Mouse (Mus musculus) gastrocnemius, postnatal 14 days (tissue): ENCODE results near the gene Zranb1. TPM values are rescaled to one million over a fixed set of nuclear protein-coding genes. Genes with fewer than 3 reads are reported as not detected.

Experiments
- DNase-seq: peaks from one replicate; pipeline ENCODE4 v3.0.0; 2021; ENCODE audit warnings: mixed read lengths
- intact Hi-C: fragments of 180-260 bp; cut with DNase I; formaldehyde crosslinking; loops from one replicate; pipeline ENCODE4 v1.15.1; 2025; ENCODE audit warnings: low total_unique reads
- long read RNA-seq, 2 experiments: library from polyadenylated mRNA; stranded (forward); transcript quantifications; one replicate each; pipeline ENCODE4 v2.0.0; 2021
- total RNA-seq, 2 experiments: library from RNA; stranded (reverse); gene quantifications; 2 replicates each; pipeline ENCODE4 v1.2.3; 2021

Zranb1 gene
- 10 to 100 TPM; 29.7 to 37.1 TPM for total RNA-seq
- long read RNA-seq, experiment 1, full-length matches to known transcripts, result 30 of 43 reads
- long read RNA-seq, experiment 1, partial matches to known transcripts, result 3 of 43 reads
- long read RNA-seq, experiment 1, other reads (novel, unspliced or antisense), result 10 of 43 reads
- long read RNA-seq, experiment 2, full-length matches to known transcripts, result 35 of 50 reads
- long read RNA-seq, experiment 2, partial matches to known transcripts, result 3 of 50 reads
- long read RNA-seq, experiment 2, other reads (novel, unspliced or antisense), result 12 of 50 reads

- intact Hi-C loops, result loop anchor here (5.0 kb wide), 1 partner anchor 71 kb away; no protein-coding TSS in a partner anchor
- DNase-seq, result peak; percentile 98
Observed at GRCm38 (mm10) chr7:132930850-132931559, at the start of gene Zranb1. Zranb1 (plus strand) TSS chr7:132931142.

GRCm38 (mm10) chr7:132882343-132882742 lies 48.6 kb upstream of the Zranb1 start:
- DNase-seq, result no peak
- intact Hi-C loops, result no loop called here

GRCm38 (mm10) chr7:132884031-132884430 lies 46.9 kb upstream of the Zranb1 start:
- no peak for DNase-seq
- intact Hi-C loops, result no loop called here

- intact Hi-C loops, result no loop called here
- DNase-seq, result no peak
Observed at GRCm38 (mm10) chr7:132887019-132887804, 43.7 kb upstream of the Zranb1 start.

GRCm38 (mm10) chr7:132888052-132888451 lies 42.9 kb upstream of the Zranb1 start:
- intact Hi-C loops, result no loop called here
- no peak for DNase-seq

GRCm38 (mm10) chr7:132888518-132889249 lies 42.3 kb upstream of the Zranb1 start:
- no peak for DNase-seq
- intact Hi-C loops, result no loop called here

- DNase-seq, result no peak
- intact Hi-C loops, result loop anchor here (10.0 kb wide), 1 partner anchor 235 kb away; no protein-coding TSS in a partner anchor
Observed at GRCm38 (mm10) chr7:132889691-132890090, 41.3 kb upstream of the Zranb1 start.

GRCm38 (mm10) chr7:132890201-132890600 lies 40.7 kb upstream of the Zranb1 start:
- intact Hi-C loops, result loop anchor here (10.0 kb wide), 1 partner anchor 235 kb away; no protein-coding TSS in a partner anchor
- no peak for DNase-seq

- DNase-seq, result no peak
- intact Hi-C loops, result loop anchor here (10.0 kb wide), 1 partner anchor 237 kb away; no protein-coding TSS in a partner anchor
Observed at GRCm38 (mm10) chr7:132891561-132892310, 39.2 kb upstream of the Zranb1 start.

- intact Hi-C loops, result loop anchor here (10.0 kb wide), 1 partner anchor 237 kb away; no protein-coding TSS in a partner anchor
- DNase-seq, result no peak
Observed at GRCm38 (mm10) chr7:132892311-132892661, 38.7 kb upstream of the Zranb1 start.

GRCm38 (mm10) chr7:132892806-132893205 lies 38.1 kb upstream of the Zranb1 start:
- intact Hi-C loops, result loop anchor here (10.0 kb wide), 1 partner anchor 238 kb away; no protein-coding TSS in a partner anchor
- DNase-seq, result no peak

- intact Hi-C loops, result loop anchor here (10.0 kb wide), 1 partner anchor 239 kb away; no protein-coding TSS in a partner anchor
- DNase-seq, result no peak
Observed at GRCm38 (mm10) chr7:132893336-132893735, 37.6 kb upstream of the Zranb1 start.

GRCm38 (mm10) chr7:132894841-132895555 lies 35.9 kb upstream of the Zranb1 start:
- intact Hi-C loops, result loop anchor here (10.0 kb wide), 1 partner anchor 240 kb away; no protein-coding TSS in a partner anchor

GRCm38 (mm10) chr7:132896206-132896815 lies 34.6 kb upstream of the Zranb1 start:
- no peak for DNase-seq
- intact Hi-C loops, result loop anchor here (10.0 kb wide), 1 partner anchor 242 kb away; no protein-coding TSS in a partner anchor

More at GRCm38 (mm10) chr7:132894841-132895555, 35.9 kb upstream of the Zranb1 start:
- DNase-seq, result no peak

GRCm38 (mm10) chr7:132897258-132897657 lies 33.7 kb upstream of the Zranb1 start:
- intact Hi-C loops, result loop anchor here (10.0 kb wide), 1 partner anchor 242 kb away; no protein-coding TSS in a partner anchor
- DNase-seq, result no peak

GRCm38 (mm10) chr7:132898234-132898633 lies 32.7 kb upstream of the Zranb1 start:
- no peak for DNase-seq
- intact Hi-C loops, result loop anchor here (10.0 kb wide), 1 partner anchor 243 kb away; no protein-coding TSS in a partner anchor
